Mouse (Mus musculus) gastrocnemius, postnatal 25 days (tissue): ENCODE measurements at regions not wholly inside any gene's neighbourhood (a gene's known extent, or its start where the extent isn't known, plus 50 kb on each side); places are given as distances from the start of the nearest gene placed in this dataset.

Experiments used
- DNase-seq: peaks from one replicate; pipeline ENCODE4 v3.0.0; 2022

DNA sequence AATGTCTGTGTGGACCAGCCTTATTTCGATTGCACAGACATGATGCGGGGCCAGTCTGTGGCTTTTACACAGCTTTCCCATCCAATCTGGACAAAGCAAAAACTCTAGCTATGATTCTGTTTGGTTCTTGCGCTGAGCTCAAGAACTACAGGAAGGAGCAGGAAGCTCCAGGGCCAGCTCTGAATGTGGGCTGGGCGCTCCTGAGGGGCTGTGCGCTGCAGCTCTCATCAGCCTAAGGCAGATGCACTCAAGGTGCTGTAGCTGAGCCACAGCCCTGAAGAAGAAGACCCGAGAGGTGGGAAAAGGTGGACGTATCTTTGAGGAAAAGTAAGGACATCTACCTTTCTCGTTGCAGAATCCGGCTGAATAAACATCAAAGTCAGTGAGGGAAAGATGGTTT lies 278.2 kb upstream of the Nrsn1 start:
- DNase-seq = no peak

GRCm38 (mm10) chr13:25547150-25548145 lies 277.1 kb upstream of the Nrsn1 start:
- DNase-seq = no peak

GRCm38 (mm10) chr13:25524094-25524493 lies 253.8 kb upstream of the Nrsn1 start:
- DNase-seq = no peak

DNA sequence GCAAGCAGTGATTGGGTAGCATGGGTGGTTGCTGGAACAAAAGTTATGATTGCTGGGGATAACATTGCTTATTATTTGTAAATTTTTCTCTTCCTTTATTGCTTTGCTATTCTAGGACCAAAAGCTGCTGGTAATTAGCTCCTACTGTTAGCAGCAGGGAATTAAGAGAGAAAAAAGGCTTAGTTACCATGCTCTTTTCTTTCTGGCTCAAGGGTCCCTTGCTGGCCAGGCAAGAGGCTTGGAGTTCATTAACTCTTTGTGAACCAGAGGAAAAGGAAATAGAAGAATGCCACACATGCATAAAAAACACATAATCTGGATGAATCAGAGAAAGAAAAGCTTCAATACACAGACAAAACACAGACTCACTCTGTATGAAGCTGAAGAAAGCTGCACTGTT lies 237.1 kb upstream of the Nrsn1 start:
- no peak for DNase-seq

DNA sequence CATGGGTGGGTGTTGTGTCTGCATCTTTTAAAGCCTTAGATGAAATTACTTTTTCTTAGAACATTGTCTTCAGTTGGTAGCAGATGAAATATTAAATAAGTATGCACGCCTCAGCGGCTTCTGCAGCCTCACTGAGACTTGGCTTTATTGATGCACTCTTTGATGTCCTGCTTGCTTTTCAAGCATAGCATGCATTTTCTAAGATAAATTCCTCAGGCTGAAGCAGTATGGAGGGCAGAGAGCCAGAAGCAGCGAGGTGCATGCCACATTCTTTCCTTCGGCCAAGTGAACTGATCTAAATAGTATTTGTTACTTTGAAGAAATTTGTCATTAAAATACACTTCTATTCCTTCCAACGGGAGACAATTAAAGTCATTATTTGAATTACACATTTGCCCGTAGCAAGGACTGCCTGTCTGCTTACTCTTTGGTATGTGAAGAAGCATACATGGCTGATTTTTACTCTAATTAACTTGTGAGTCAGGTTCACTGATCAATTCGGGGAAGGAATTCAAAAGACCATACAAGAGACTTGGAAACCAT lies 224.3 kb upstream of the Nrsn1 start:
- DNase-seq = no peak

DNA sequence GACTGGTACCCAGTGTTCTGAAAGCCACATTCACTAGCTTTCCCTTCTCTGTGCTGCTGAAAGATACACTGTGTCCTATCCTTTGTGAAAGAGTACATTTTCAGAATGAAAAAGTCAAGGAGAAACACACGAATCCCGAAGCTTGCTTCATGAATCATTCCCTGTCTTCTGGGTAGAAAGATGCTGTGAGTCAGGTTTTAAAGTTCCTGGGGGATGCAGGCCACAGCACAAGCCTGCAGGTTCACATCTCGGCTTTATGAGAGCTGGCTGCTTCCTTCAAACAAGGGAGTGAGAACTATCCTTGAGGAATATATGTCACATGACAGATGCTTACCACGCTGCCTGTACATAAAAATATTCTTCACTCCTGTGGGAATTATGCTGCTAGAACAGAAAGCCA lies 219.7 kb upstream of the Nrsn1 start:
- no peak for DNase-seq

- no peak for DNase-seq
These were observed 213.0 kb upstream of the Nrsn1 start for GRCm38 (mm10) chr13:25483309-25483708.

DNA sequence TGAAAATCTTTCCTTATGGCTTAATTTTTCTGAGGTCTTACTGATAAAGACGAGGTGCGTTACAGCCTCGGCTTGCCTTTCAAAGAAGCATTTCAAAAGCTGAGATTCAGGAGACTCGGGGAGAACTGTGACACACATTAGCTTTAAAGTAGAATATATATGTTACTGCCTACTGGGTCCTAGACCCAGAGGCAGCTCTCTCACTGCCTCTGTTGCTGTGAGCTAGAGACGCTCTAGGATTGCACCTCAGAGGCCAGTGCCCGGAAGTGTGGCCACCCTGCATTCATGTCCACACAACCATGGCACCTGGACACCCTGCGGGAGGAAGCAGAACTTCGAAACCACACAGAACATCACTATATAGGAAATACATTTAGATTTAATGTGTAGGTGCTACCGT lies 181.6 kb upstream of the Nrsn1 start:
- no peak for DNase-seq

DNA sequence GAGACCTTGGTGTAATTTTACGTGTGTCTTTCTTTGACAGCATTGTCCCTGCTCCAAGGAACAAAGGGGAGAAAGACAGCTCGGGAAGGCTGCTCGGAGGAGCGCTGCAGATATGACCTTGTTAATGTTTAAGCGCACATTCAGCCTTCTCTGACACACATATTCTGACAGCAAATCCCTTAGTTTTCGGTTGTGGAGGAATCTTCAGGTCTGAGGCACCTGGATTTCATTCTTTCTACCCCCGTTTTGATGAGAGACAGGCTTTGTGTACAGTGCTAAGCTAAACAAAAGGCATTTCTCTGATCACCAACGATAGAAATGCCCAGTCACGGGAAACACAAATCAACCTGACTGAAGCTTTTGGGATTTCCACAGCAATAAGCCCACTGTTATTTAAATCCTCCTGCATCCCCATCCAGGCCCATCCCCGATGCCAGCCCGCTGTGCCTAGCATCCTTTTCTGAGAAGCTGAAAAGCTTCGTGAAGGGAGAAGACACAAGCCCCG lies 181.1 kb upstream of the Nrsn1 start:
- no peak for DNase-seq

GRCm38 (mm10) chr13:25429701-25430418 lies 159.6 kb upstream of the Nrsn1 start:
- no peak for DNase-seq

DNA sequence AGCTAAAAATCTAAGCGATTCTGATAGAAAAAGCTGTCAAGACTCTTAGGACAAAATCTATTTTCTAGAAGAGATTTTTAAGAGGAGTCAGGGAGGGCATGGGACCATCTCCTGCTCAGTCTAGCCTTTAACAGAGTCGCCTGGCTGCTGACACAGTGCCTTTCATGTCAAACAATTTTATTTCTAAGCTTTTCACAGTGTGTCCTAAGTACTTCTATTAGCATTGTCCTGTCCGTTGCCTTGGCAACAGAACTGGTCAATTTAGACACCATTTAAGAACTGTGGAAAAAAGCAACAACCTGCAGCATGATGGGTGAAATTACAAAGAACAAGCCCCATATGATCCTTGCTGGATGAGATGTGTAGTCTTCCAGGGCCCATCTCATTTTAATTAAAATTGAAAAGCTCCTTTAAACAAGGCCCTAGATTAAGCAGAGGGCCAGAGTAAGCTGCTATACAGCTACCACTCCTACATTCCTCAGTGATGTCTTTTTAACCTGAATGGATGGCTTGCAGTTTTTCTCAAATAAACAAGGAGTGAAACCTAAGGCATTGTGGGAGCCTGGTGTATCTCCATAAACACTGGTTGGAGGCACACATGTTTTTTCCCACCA lies 133.0 kb upstream of the Nrsn1 start:
- DNase-seq = no peak

DNA sequence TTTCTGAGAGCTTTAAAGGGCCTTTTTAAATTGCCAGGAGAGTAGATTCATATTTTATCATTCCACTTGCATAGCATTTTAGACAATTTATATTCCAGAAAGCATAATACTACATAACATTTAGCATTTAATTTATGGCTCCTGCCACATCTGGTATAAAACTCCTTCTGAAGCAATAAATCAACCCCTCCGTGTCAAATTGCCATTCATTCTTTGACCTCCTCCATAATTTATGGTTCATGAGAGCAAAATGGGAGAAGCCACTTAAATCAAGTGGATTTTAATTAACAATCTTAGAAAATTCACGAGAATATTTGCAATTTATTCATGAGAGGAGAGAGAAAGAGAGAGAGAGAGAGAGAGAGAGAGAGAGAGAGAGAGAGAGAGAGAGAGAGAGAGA lies 132.4 kb upstream of the Nrsn1 start:
- DNase-seq = no peak

GRCm38 (mm10) chr13:25401936-25402504 lies 131.7 kb upstream of the Nrsn1 start:
- no peak for DNase-seq

DNA sequence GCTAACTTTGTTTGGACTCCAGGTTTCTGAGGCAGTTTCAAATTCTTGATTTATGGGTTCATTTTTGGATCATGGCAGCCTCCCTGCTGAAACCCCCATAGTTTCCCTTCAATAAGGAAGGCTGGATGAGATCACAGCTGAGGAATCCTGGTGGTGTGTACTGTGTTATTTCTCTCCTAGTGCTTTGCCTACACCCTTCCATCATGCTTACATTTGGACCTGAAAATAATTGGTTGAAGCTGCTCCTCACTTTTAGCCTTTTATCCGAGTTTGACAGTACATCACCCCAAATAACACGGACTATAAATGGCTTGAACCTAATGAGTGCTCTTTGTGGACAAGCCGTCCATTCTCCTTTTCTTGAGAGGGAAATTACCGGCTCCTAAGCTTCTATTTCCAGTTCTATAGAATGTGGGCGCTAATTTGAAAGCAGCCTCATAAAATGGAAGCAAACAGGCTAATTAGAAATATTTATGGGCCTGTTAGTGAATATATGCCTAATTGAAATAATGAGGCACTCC lies 122.5 kb upstream of the Nrsn1 start:
- DNase-seq = no peak

- no peak for DNase-seq
These were observed 92.3 kb upstream of the Nrsn1 start for GRCm38 (mm10) chr13:25362627-25362967.

DNA sequence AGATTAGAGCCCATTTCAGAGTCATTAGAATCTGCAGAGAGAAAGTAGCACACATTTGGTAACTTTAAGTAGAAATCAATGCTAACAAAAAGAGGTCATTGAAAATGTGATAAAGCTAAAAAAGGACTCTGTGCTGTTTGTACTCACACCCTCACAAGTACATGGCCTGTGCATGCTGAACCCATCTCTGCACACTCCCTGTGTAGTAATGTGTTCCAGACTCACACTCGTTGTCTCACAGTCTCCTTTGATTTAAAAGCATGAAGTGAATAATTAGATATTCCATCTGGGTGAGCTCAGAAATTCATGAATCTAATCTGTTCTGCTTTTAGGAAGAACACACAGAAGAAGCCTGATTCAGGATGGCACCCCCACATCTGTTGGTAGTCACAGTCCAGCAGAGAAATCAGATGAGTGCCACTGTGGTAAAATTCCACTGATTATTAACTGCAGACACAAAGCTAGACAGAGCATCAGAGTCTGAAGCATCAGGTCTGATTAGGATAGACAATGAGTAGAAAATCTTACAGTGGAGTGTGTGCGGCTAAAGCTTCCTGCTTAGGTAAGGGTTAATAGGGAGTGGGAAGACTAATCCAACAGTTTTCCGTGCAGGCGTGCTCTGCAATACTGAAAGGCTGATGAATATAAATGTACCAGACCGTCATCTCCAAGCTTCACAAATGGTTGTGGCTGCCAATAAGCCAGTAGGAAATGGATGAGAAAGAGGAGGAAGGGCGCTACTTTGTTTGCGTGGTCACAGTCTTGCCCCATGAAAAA lies 91.7 kb upstream of the Nrsn1 start:
- no peak for DNase-seq

- no peak for DNase-seq
These were observed 77.3 kb upstream of the Nrsn1 start for GRCm38 (mm10) chr13:25347558-25347957.

GRCm38 (mm10) chr13:25343309-25343708 lies 73.0 kb upstream of the Nrsn1 start:
- DNase-seq = no peak

DNA sequence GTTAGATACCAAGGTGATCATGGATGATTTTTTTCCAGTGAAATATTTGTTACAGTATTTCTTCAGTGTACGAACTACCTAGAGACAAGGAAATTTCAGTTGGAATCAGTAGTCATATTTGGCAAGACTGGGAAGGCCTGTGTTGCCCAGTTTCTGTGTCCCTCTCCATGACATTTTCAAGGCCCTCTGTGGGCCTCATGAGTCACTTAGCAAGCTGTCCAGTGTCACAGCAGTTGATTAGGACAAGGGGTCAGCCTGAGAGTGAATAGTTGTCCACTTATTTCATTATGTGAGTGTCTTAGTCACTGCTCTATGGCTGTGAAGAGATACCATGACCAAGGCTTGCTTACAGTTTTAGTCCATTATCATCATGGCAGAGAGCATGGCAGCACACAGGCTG lies 71.5 kb upstream of the Nrsn1 start:
- no peak for DNase-seq

DNA sequence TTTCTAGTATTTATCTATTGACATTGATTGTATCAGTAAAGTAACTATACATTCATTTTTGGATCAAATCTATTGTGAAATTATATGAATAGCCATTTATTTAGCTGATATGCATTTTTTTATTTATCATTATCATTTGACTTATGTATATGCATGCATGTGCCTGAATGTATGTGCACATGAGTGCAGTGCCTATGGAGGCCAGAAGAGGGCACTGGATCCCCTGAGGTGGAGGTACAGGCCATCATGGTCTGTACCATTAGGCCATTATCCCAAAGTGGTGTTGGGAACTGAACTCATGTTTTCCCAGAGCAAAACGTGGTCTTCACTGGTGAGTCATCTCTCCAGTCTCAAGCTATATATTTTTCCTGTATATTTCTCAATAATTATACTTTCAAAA lies 63.5 kb upstream of the Nrsn1 start:
- DNase-seq = no peak
